ENCODE assay signal across 19 mouse cellular contexts in genomic region chr10:5865996-5866395, GRCm38 (mm10). TPM values are rescaled to one million over a fixed set of nuclear protein-coding genes. Genes with fewer than 3 reads are reported as not detected.
A peak's percentile ranks its signal among the peaks of the same experiment; 100 is the strongest.
DNase-seq lines count a peak whose midpoint lies in the region; ATAC-seq and TF ChIP-seq lines count a peak whose summit lies in the region.
"Had no signal": no experiment of that assay in that cellular context is flagged by ENCODE, and none has a peak within 500 bp of the region (broad histone marks: within the 10 kb centered on the region; RNA-seq: fewer than 3 reads in every experiment).

No protein-coding gene starts in this region.

- no peak for DNase-seq in left cerebral cortex, adult 2 months (ENCODE audit: extremely low spot score in 1 of 2, low spot score in 2 of 2)
- no peak for DNase-seq in left cerebral cortex, postnatal 10 days (ENCODE audit: extremely low spot score in 1 of 2, low spot score in 2 of 2)
- DNase-seq in CH12.LX (ENCODE audit: extremely low read depth) (peak; percentile 31), ZHBTc4 (ENCODE audit: low read depth, low spot score) (peak; percentile 47)
- no peak for DNase-seq in kidney, postnatal 25 days
- no peak for DNase-seq in kidney, adult 8-10 months
- DNase-seq: adrenal gland, adult 2 months; cerebellum, adult 2 months; heart, adult 18-20 months; kidney, adult 2 months; lung, postnatal 10 days; right cerebral cortex, postnatal 4 days; thymus, adult 2 months had no signal

- no peak overlapping the region for H3K27ac ChIP-seq in forebrain, embryonic 13.5 days
- no peak overlapping the region for H3K27ac ChIP-seq in forebrain, embryonic 15.5 days (replicated peaks)
- H3K27ac ChIP-seq in left cerebral cortex, adult 2 months, result no peak overlapping the region
- no peak overlapping the region for H3K27ac ChIP-seq in CH12.LX (ENCODE audit: insufficient read depth, low read depth)
- H3K27ac ChIP-seq: embryonic facial prominence, embryonic 10.5 days; hindbrain, embryonic 14.5 days had no signal

- no peak overlapping the region for H3K4me2 ChIP-seq in forebrain, embryonic 13.5 days
- no peak overlapping the region for H3K4me2 ChIP-seq in forebrain, embryonic 15.5 days (replicated peaks)
- H3K4me2 ChIP-seq in CH12.LX (ENCODE audit: insufficient read depth, low read depth, poor library complexity, severe bottlenecking), result no peak overlapping the region
- H3K4me2 ChIP-seq: hindbrain, embryonic 14.5 days had no signal

- H3K4me3 ChIP-seq in forebrain, embryonic 13.5 days, result no peak overlapping the region
- no peak overlapping the region for H3K4me3 ChIP-seq in forebrain, embryonic 15.5 days
- H3K4me3 ChIP-seq in left cerebral cortex, adult 2 months, result no peak overlapping the region
- no peak overlapping the region for H3K4me3 ChIP-seq in CH12.LX (replicated peaks in 1 of 3; ENCODE audit: low read depth in 2 of 3, low read length in 2 of 3, poor library complexity in 1 of 3)
- H3K4me3 ChIP-seq: embryonic facial prominence, embryonic 10.5 days; erythroblast, embryonic 14.5 days had no signal

- TF ChIP-seq CTCF in left cerebral cortex, adult 2 months (IDR thresholded peaks at IDR 0.05), result peak; percentile 44
- peak in 1 of 2 experiments; percentile 57; a peak in 3 of 4 replicates for TF ChIP-seq CTCF in CH12.LX (conservative IDR thresholded peaks at IDR 0.05 in 1 of 2, IDR thresholded peaks at IDR 0.05 in 1 of 2; ENCODE audit: low read depth in 2 of 2, low read length in 2 of 2)

- peaks cover 10% of the 10 kb centered on the region; the same call in 1 of the 2 replicates for H3K4me1 ChIP-seq in forebrain, embryonic 13.5 days
- H3K4me1 ChIP-seq in forebrain, embryonic 15.5 days, result peaks cover 11% of the 10 kb centered on the region
- H3K4me1 ChIP-seq in CH12.LX (ENCODE audit: control insufficient read depth in 1 of 2, insufficient read depth in 2 of 2), result peaks cover 0 to 6% of the 10 kb centered on the region in 2 experiments; a peak in 2 of 4 replicates
- H3K4me1 ChIP-seq: embryonic facial prominence, embryonic 10.5 days had no signal

- no peak for TF ChIP-seq POLR2A in CH12.LX (IDR thresholded peaks at IDR 0.05; ENCODE audit: low read depth, low read length)

- peak; percentile 54; the same call in 1 of the 2 replicates for ATAC-seq in forebrain, embryonic 13.5 days
- no peak for ATAC-seq in forebrain, embryonic 15.5 days (replicated peaks)

- no peaks in the 10 kb centered on the region for H3K9me3 ChIP-seq in forebrain, embryonic 13.5 days (replicated peaks)
- no peaks in the 10 kb centered on the region for H3K9me3 ChIP-seq in forebrain, embryonic 15.5 days
- peaks cover 2% of the 10 kb centered on the region for H3K9me3 ChIP-seq in CH12.LX (replicated peaks; ENCODE audit: low read length)
- H3K9me3 ChIP-seq: embryonic facial prominence, embryonic 10.5 days had no signal

- H3K36me3 ChIP-seq in forebrain, embryonic 13.5 days (ENCODE audit: poor library complexity, severe bottlenecking), result no peaks in the 10 kb centered on the region
- H3K36me3 ChIP-seq in forebrain, embryonic 15.5 days, result 0 out of 2 replicates have a peak, but pooled peaks cover 5% of the 10 kb centered on the region
- no peaks in the 10 kb centered on the region for H3K36me3 ChIP-seq in CH12.LX (replicated peaks in 1 of 2; ENCODE audit: control insufficient read depth in 1 of 2, insufficient read depth in 1 of 2, low read length in 1 of 2)
- H3K36me3 ChIP-seq: embryonic facial prominence, embryonic 10.5 days had no signal

- in situ Hi-C loops in CH12.LX (cut with MboI; ENCODE audit: low pct_ligation_motif_present, low pct_unique_long_range_greater_than_20kb, low sequenced_read_pairs), result no loop called here

- H3K9ac ChIP-seq in forebrain, embryonic 13.5 days, result no peak overlapping the region
- no peak overlapping the region for H3K9ac ChIP-seq in forebrain, embryonic 15.5 days (replicated peaks)
- no peak overlapping the region for H3K9ac ChIP-seq in CH12.LX (ENCODE audit: insufficient read depth, low read depth)
- H3K9ac ChIP-seq: hindbrain, embryonic 14.5 days had no signal

- TF ChIP-seq RAD21 in CH12.LX (IDR thresholded peaks at IDR 0.05; ENCODE audit: low read depth, low read length), result peak; percentile 24

- no peaks in the 10 kb centered on the region for H3K79me2 ChIP-seq in CH12.LX (replicated peaks; ENCODE audit: control insufficient read depth, extremely low read depth, insufficient read depth, poor library complexity, severe bottlenecking)

- TF ChIP-seq EP300 in CH12.LX (IDR thresholded peaks at IDR 0.05; ENCODE audit: low read length), result no peak

- dilution Hi-C loops in CH12.LX (cut with MboI; ENCODE audit: extremely low pct_ligation_motif_present, extremely low pct_unique_long_range_greater_than_20kb, low sequenced_read_pairs), result no loop called here

- WGBS in forebrain, embryonic 13.5 days, result 53% methylated on average over 2 of the region's 2 CpGs
- 54% methylated on average over 2 of the region's 2 CpGs for WGBS in forebrain, embryonic 15.5 days

- intact Hi-C loops in left cerebral cortex, adult 2 months (cut with DNase I), result no loop called here
- intact Hi-C loops in left cerebral cortex, postnatal 10 days (cut with DNase I), result loop anchor here (5.0 kb wide), 1 partner anchor 56 kb away; the partner anchor contains the start of gene Rgs17

- no peaks in the 10 kb centered on the region for H3K27me3 ChIP-seq in forebrain, embryonic 13.5 days
- no peaks in the 10 kb centered on the region for H3K27me3 ChIP-seq in forebrain, embryonic 15.5 days
- H3K27me3 ChIP-seq in CH12.LX (replicated peaks), result peaks cover 6% of the 10 kb centered on the region

TF ChIP-seq in CH12.LX, 34 proteins besides CTCF, POLR2A, EP300 and RAD21:
- no peak for TF ChIP-seq IRF4 (IDR thresholded peaks at IDR 0.05; ENCODE audit: low read depth, low read length)
- TF ChIP-seq SMC3 (IDR thresholded peaks at IDR 0.05; ENCODE audit: low read depth, low read length), result peak; percentile 32; the same call in 1 of the 2 replicates
- no peak for TF ChIP-seq HCFC1 (IDR thresholded peaks at IDR 0.05; ENCODE audit: low read depth, low read length)
- no peak for TF ChIP-seq ZKSCAN1 (IDR thresholded peaks at IDR 0.05; ENCODE audit: borderline replicate concordance, low read depth, low read length)
- no peak for TF ChIP-seq MAZ (IDR thresholded peaks at IDR 0.05; ENCODE audit: low read depth, low read length)
- TF ChIP-seq MYC (IDR thresholded peaks at IDR 0.05; ENCODE audit: low read depth, low read length), result no peak
- no peak for TF ChIP-seq ETS1 (conservative IDR thresholded peaks at IDR 0.05; ENCODE audit: low read depth, low read length)
TF ChIP-seq in CH12.LX: peak in this region for 1.

RNA-seq across cellular contexts. Expression of gene Mtrf1l, which starts 42.3 kb away (rescaled TPM):
- 10.9 and 12.3 TPM in 2 replicates for polyA plus RNA-seq in forebrain, embryonic 13.5 days (2015; fragmentation: Nextera tagmentation; extraction: Ambion mirVana)
- 11.4 and 12.7 TPM in 2 replicates for polyA plus RNA-seq in forebrain, embryonic 15.5 days (2015; fragmentation: Nextera tagmentation; extraction: Ambion mirVana)
- total RNA-seq in left cerebral cortex, adult 2 months (2021), result 10 to 100 TPM in 1 of 2 experiments, 1 to 10 TPM in 1; 8.2 to 10.0 TPM
- 10 to 100 TPM in 1 of 2 experiments, 1 to 10 TPM in 1; 8.1 to 10.8 TPM for total RNA-seq in left cerebral cortex, postnatal 10 days (2021)
- total RNA-seq in CH12.LX (2012; rRNA removed) (5.6 and 8.4 TPM in 2 replicates), CH12.LX (2014; rRNA removed) (12.4 and 12.9 TPM in 2 replicates)
- 8.8 and 9.5 TPM in 2 replicates for polyA plus RNA-seq in CH12.LX (2012; ENCODE audit: insufficient read length, low read depth)

RNA-seq across cellular contexts. Expression of gene Rgs17, which starts 56.2 kb away (rescaled TPM):
- 7.1 and 7.7 TPM in 2 replicates for polyA plus RNA-seq in forebrain, embryonic 13.5 days (2015; fragmentation: Nextera tagmentation; extraction: Ambion mirVana)
- polyA plus RNA-seq in forebrain, embryonic 15.5 days (2015; fragmentation: Nextera tagmentation; extraction: Ambion mirVana), result 12.2 and 12.7 TPM in 2 replicates
- total RNA-seq in left cerebral cortex, adult 2 months (2021), result 10 to 100 TPM; 66.7 to 69.6 TPM
- 10 to 100 TPM; 65.2 to 67.6 TPM for total RNA-seq in left cerebral cortex, postnatal 10 days (2021)
- total RNA-seq in CH12.LX (2012; rRNA removed) (not detected in 2 replicates), CH12.LX (2014; rRNA removed) (not detected in 2 replicates)
- polyA plus RNA-seq in CH12.LX (2012; ENCODE audit: insufficient read length, low read depth), result not detected in 2 replicates
- polyA plus RNA-seq: erythroblast, embryonic 14.5 days; liver, adult 2 months had no signal

Comparison
In these comparisons a context has a peak if more than half of its experiments do, and no peak if none do; other contexts are left out.
1. DNase-seq: peak in CH12.LX (single experiment) and ZHBTc4 (single experiment); none in left cerebral cortex, adult 2 months (0 of 2), left cerebral cortex, postnatal 10 days (0 of 2), kidney, postnatal 25 days (0 of 2) and kidney, adult 8-10 months (0 of 2).
2. RNA of gene Rgs17, which starts 56.2 kb away (total RNA-seq): 66.7 to 69.6 TPM in left cerebral cortex, adult 2 months and 65.2 to 67.6 TPM in left cerebral cortex, postnatal 10 days; not detected in CH12.LX; every median in the first group is over 10 times any median in the second.